ENCODE assay signal across 7 mouse cellular contexts in genomic region chr19:47374916-47375573, GRCm38 (mm10).
"Had no signal": no experiment of that assay in that cellular context is flagged by ENCODE, and none has a peak within 500 bp of the region (broad histone marks: within the 10 kb centered on the region; RNA-seq: fewer than 3 reads in every experiment).

No protein-coding gene starts in this region.

- H3K36me3 ChIP-seq: lung, embryonic 15.5 days; midbrain, embryonic 12.5 days had no signal

- H3K27me3 ChIP-seq: liver, embryonic 13.5 days; lung, embryonic 15.5 days; midbrain, embryonic 12.5 days had no signal

- H3K4me3 ChIP-seq: left cerebral cortex, adult 2 months; limb, embryonic 10.5 days; liver, embryonic 13.5 days; lung, embryonic 15.5 days; midbrain, embryonic 12.5 days had no signal

- H3K27ac ChIP-seq: left cerebral cortex, adult 2 months; liver, embryonic 13.5 days; lung, embryonic 15.5 days; macrophage; midbrain, embryonic 12.5 days had no signal

- H3K9me3 ChIP-seq: limb, embryonic 10.5 days; liver, embryonic 13.5 days; lung, embryonic 15.5 days; midbrain, embryonic 12.5 days had no signal

- H3K9ac ChIP-seq: liver, embryonic 13.5 days; liver, postnatal 0 days; lung, embryonic 15.5 days; midbrain, embryonic 12.5 days had no signal

- H3K4me2 ChIP-seq: liver, embryonic 13.5 days; lung, embryonic 15.5 days; midbrain, embryonic 12.5 days had no signal
